Mouse (Mus musculus) limb, embryonic 11.5 days (tissue): ENCODE measurements around the gene Gm10073. TPM values are rescaled to one million over a fixed set of nuclear protein-coding genes. Genes with fewer than 3 reads are reported as not detected.
"Not testable (repeated sequence)": the region's sequence is repeated elsewhere in the genome, so short reads cannot be mapped to it uniquely, and the experiment has no call there.

ENCODE experiments used
- ATAC-seq: fragments of 200-750 bp; cut with Nextera tagmentation; 2 replicates; pipeline ENCODE4 v1.8.0; 2017; ENCODE audit warnings: low read depth; ENCODE audit not compliant: insufficient number of reproducible peaks, low FRiP score, low TSS enrichment
- DNase-seq: peaks from one replicate; pipeline ENCODE4 v3.0.0-alpha.2; 2015; ENCODE audit warnings: low spot score
- H3K27ac ChIP-seq: fragments of 300-500 bp; sonication (generic); replicated peaks from 2 replicates; pipeline ENCODE4 v1.5.1; 2014; ENCODE audit warnings: low read depth, mild to moderate bottlenecking, low read length
- H3K27me3 ChIP-seq: fragments of 300-500 bp; sonication (generic); 2 replicates; pipeline ENCODE4 v1.6.1; 2014; ENCODE audit warnings: mild to moderate bottlenecking, low read length, mixed read lengths; ENCODE audit not compliant: control insufficient read depth, insufficient read depth
- H3K36me3 ChIP-seq: fragments of 300-500 bp; sonication (generic); 2 replicates; pipeline ENCODE4 v1.6.1; 2014; ENCODE audit warnings: mild to moderate bottlenecking, low read length, moderate library complexity, mixed read lengths; ENCODE audit not compliant: control insufficient read depth, insufficient read depth
- H3K4me1 ChIP-seq: fragments of 300-500 bp; sonication (generic); 2 replicates; pipeline ENCODE4 v1.6.1; 2014; ENCODE audit warnings: low read length, mixed read lengths; ENCODE audit not compliant: control insufficient read depth, insufficient read depth
- H3K4me2 ChIP-seq: fragments of 300-500 bp; sonication (generic); 2 replicates; pipeline ENCODE4 v1.6.1; 2014; ENCODE audit warnings: low read depth, mild to moderate bottlenecking, moderate library complexity; ENCODE audit not compliant: severe bottlenecking
- H3K4me3 ChIP-seq: fragments of 300-500 bp; sonication (generic); 2 replicates; pipeline ENCODE4 v1.5.1; 2014; ENCODE audit warnings: low read depth, low read length
- H3K9ac ChIP-seq: fragments of 300-500 bp; sonication (generic); 2 replicates; pipeline ENCODE4 v1.6.1; 2014; ENCODE audit warnings: mild to moderate bottlenecking, low read length
- H3K9me3 ChIP-seq: fragments of 300-500 bp; sonication (generic); 2 replicates; pipeline ENCODE4 v1.6.1; 2016; ENCODE audit warnings: low read length; ENCODE audit not compliant: control insufficient read depth
- WGBS: fragments of 180-500 bp; shearing (Covaris S2); extraction: QIAGEN DNeasy Blood & Tissue Kit; methylation state at CpG from one replicate; pipeline ENCODE4 v1.1.7; 2014; 5-methylcytosine and 5-hydroxymethylcytosine counted together
- polyA plus RNA-seq: library from polyadenylated mRNA; unstranded; fragments of >200 nt; fragmentation: Nextera tagmentation; extraction: Ambion mirVana; gene quantifications from 2 replicates; pipeline ENCODE4 v1.2.1, GENCODE M21; 2014

Gene Gm10073
- polyA plus RNA-seq, 1 experiment from 2014 or later, result 4.4 TPM

DNA sequence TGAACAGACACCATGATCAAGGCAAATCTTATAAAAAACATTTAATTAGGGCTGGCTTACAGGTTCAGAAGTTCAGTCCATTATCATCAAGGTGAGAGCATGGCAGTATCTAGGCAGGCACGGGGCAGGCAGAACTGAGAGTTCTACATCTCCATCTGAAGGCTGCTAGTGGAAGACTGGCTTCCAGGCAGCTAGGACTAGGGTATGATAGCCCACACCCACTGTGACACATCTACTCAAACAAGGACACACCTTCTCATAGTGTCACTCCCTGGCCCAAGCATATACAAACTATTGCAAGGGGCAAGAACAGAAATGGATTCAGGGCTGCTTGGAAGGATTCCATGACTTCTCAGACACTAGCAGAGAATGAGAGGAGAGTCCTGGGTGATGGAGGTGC lies 1.1 kb downstream of the Gm10073 start:
- not testable (repeated sequence) for DNase-seq, ATAC-seq
- 67% methylated on average over 1 of the region's 1 CpGs for WGBS

GRCm38 (mm10) chr8:106571551-106572172 lies 1.6 kb downstream of the Gm10073 start:
- DNase-seq (no peak), ATAC-seq (no peak)
- 80% methylated on average over 5 of the region's 5 CpGs for WGBS
- Histone ChIP-seq H3K9me3 (no peaks in the 10 kb centered on the region), H3K4me3 (no peak overlapping the region), H3K9ac (no peak overlapping the region), H3K27me3 (no peaks in the 10 kb centered on the region), H3K4me1 (no peaks in the 10 kb centered on the region; the same call in 1 of the 2 replicates), H3K36me3 (no peaks in the 10 kb centered on the region), H3K4me2 (no peak overlapping the region), H3K27ac (no peak overlapping the region)

More for the DNA sequence above, 1.1 kb downstream of the Gm10073 start:
- H3K27ac ChIP-seq, H3K9ac ChIP-seq, H3K4me2 ChIP-seq, H3K4me3 ChIP-seq, H3K36me3 ChIP-seq, H3K27me3 ChIP-seq, H3K4me1 ChIP-seq, H3K9me3 ChIP-seq: not testable (repeated sequence)

DNA sequence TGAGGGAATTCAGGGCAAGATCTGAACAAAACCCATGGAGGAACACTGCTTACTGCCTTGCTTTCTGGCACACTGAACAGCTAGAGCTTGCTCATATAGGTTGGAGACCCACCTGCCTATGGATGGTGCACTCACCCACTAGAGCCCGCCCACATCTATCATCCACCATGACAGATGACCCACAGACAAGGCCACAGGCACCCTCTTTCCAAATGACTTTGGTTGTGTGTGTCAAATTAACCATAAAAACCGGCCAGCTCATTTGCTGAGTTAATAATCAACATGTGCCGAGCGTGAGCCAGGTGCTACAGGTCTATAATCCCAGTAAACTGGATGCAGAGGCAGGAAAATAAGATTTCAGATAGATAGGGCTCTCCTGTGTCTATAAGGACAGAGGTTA lies 2.9 kb downstream of the Gm10073 start:
- H3K4me1 ChIP-seq, result no peaks in the 10 kb centered on the region; the same call in 1 of the 2 replicates
- no peak overlapping the region for H3K9ac ChIP-seq
- no peak overlapping the region for H3K4me2 ChIP-seq
- ATAC-seq (no peak), DNase-seq (no peak)
- no peak overlapping the region for H3K27ac ChIP-seq
- H3K36me3 ChIP-seq, result no peaks in the 10 kb centered on the region
- 58% methylated on average over 4 of the region's 4 CpGs for WGBS
- no peaks in the 10 kb centered on the region for H3K9me3 ChIP-seq
- no peak overlapping the region for H3K4me3 ChIP-seq
- no peaks in the 10 kb centered on the region for H3K27me3 ChIP-seq

DNA sequence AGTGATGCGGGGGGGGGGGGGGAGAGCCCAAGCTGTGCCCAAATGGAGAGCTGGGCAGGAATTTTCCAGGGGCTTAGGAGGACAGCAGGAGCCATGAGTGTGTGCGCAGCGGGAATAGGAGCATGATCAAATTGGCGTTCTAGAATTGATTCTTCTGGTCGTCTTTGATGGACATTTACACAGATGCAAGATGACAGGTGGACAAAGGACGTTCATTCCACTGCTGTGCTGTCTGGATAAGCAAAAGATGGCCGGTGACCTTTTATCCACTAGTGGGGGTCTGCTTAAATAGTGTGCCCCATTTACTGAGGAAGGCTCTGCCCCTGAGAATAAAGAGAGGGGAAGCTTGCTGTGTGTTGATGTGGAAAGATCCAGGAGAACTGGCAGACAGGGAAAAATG lies 4.3 kb downstream of the Gm10073 start:
- no peak overlapping the region for H3K4me2 ChIP-seq
- DNase-seq (no peak), ATAC-seq (no peak)
- no peak overlapping the region for H3K9ac ChIP-seq
- H3K27me3 ChIP-seq, result no peaks in the 10 kb centered on the region
- no peak overlapping the region for H3K27ac ChIP-seq
- H3K9me3 ChIP-seq, result no peaks in the 10 kb centered on the region
- no peaks in the 10 kb centered on the region; the same call in 1 of the 2 replicates for H3K4me1 ChIP-seq
- H3K4me3 ChIP-seq, result no peak overlapping the region
- 90% methylated on average over 6 of the region's 7 CpGs for WGBS
- H3K36me3 ChIP-seq, result no peaks in the 10 kb centered on the region

DNA sequence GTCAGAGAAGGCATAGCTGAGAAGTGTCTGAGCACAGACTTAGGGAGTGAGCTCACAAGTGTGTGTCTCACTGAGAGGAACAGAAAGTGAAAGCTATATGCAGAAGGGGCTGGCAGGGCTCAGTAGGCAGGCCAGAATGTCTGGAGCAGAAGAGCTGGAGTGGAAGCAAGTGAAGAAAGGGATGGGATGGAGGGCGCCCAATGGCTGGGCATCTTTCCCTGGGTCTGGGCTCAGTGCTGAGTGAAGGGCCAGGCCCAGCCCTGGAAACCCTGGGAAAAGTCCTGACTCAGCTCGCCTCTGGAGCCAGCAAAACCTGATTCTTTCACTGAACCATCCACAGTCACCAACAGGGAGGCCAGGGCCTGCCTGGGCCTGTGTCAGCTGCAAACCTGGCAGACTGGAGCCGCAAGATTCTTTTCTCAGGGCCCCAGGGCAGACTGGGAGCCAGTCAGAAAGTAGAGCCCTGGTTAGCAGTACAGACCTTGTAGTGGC lies 9.5 kb downstream of the Gm10073 start:
- no peak overlapping the region for H3K4me2 ChIP-seq
- H3K4me3 ChIP-seq, result no peak overlapping the region
- H3K36me3 ChIP-seq, result no peaks in the 10 kb centered on the region
- DNase-seq (peak; percentile 45), ATAC-seq (no peak; the same call in 1 of the 2 replicates)
- no peaks in the 10 kb centered on the region for H3K27me3 ChIP-seq
- H3K9ac ChIP-seq, result no peak overlapping the region
- 61% methylated on average over 3 of the region's 3 CpGs for WGBS
- H3K4me1 ChIP-seq, result peaks cover 2% of the 10 kb centered on the region; the same call in 1 of the 2 replicates
- H3K27ac ChIP-seq, result no peak overlapping the region
- no peaks in the 10 kb centered on the region for H3K9me3 ChIP-seq

- no peak overlapping the region for H3K4me2 ChIP-seq
- H3K4me3 ChIP-seq, result no peak overlapping the region
- H3K27me3 ChIP-seq, result no peaks in the 10 kb centered on the region
- DNase-seq (peak; percentile 80), ATAC-seq (peak; percentile 26; the same call in 1 of the 2 replicates)
- H3K9ac ChIP-seq, result no peak overlapping the region
- H3K27ac ChIP-seq, result no peak overlapping the region
- peaks cover 2% of the 10 kb centered on the region; the same call in 1 of the 2 replicates for H3K4me1 ChIP-seq
- no peaks in the 10 kb centered on the region for H3K9me3 ChIP-seq
- peaks cover 4% of the 10 kb centered on the region; the same call in 1 of the 2 replicates for H3K36me3 ChIP-seq
- 31% methylated on average over 21 of the region's 21 CpGs for WGBS
These were observed 12.0 kb downstream of the Gm10073 start for GRCm38 (mm10) chr8:106561097-106561865.

- Histone ChIP-seq H3K4me1 (peaks cover 2% of the 10 kb centered on the region; the same call in 1 of the 2 replicates), H3K27me3 (no peaks in the 10 kb centered on the region), H3K27ac (no peak overlapping the region), H3K4me2 (no peak overlapping the region), H3K9ac (no peak overlapping the region), H3K4me3 (no peak overlapping the region), H3K36me3 (peaks cover 9% of the 10 kb centered on the region; the same call in 1 of the 2 replicates), H3K9me3 (no peaks in the 10 kb centered on the region)
- DNase-seq (no peak), ATAC-seq (no peak)
- 56% methylated on average over 9 of the region's 9 CpGs for WGBS
These were observed 13.4 kb downstream of the Gm10073 start for GRCm38 (mm10) chr8:106559844-106560243.

DNA sequence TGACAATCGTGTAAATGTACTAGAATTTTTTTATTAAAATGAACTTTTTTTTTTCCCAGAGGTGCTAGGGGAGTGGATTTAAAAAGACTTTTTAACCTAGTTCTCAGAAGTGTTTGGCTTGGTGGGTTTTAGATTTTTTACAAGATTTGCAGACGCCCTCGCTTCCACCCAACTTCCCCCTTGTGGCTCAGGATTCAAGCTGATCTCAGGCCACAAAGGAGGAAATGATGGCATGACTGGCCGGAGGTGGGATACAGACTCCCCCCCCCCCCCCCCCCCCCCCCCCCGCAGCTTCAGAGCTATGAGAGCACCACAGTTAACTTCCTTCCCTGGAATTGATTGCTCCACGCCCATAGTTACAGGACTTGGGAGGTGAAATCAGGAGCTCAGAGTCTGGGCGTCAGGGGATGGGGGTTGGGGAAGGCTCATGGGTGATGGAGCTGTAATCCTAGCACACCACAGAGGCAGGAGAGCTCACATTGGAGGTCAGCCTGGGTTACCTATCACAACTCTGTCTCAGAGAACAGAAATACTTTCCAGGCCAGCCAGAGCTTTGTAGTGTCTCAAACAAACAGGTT lies 17.1 kb downstream of the Gm10073 start:
- peaks cover 14% of the 10 kb centered on the region; the same call in 1 of the 2 replicates for H3K36me3 ChIP-seq

More for the DNA sequence above, 17.1 kb downstream of the Gm10073 start:
- Histone ChIP-seq H3K9ac (no peak overlapping the region), H3K9me3 (no peaks in the 10 kb centered on the region), H3K27ac (no peak overlapping the region), H3K27me3 (no peaks in the 10 kb centered on the region), H3K4me3 (no peak overlapping the region), H3K4me1 (no peaks in the 10 kb centered on the region; the same call in 1 of the 2 replicates), H3K4me2 (no peak overlapping the region)
- DNase-seq (no peak), ATAC-seq (no peak)
- WGBS, result 63% methylated on average over 6 of the region's 7 CpGs
